Mouse (Mus musculus) myocyte (in vitro differentiated cells): ENCODE measurements at regions not wholly inside any gene's neighbourhood (a gene's known extent, or its start where the extent isn't known, plus 50 kb on each side); places are given as distances from the start of the nearest gene placed in this dataset.

ENCODE experiments used
- POLR2A ChIP-seq: IDR thresholded peaks from one replicate; pipeline ENCODE4 v1.6.1; 2011; ENCODE audit warnings: low read depth, mild to moderate bottlenecking, control low read depth, moderate library complexity; ENCODE audit not compliant: insufficient read length
- REST ChIP-seq: IDR thresholded peaks from one replicate; pipeline ENCODE4 v1.6.1; 2011; ENCODE audit warnings: mild to moderate bottlenecking, control low read depth, moderate library complexity; ENCODE audit not compliant: insufficient read depth, insufficient read length

DNA sequence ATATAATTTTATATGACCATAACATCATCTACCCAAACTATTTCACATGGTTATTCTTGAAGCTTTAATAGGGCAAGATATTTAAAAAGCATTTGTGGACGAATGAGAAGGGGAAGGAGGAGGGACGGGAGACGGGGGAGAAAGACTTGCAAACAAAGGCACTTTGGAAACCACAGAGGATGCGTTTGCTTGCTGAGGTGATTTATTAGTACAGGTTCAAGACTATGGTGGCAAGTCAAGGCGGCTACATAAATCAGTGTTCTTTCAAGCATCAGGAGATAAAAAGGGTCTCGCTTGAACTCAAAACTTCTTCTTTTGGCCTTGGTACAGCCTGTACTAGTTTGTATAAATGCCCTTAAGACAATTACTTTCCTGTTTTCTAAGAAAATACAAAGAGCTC, 183.8 kb upstream of the Nr4a3 start:
- no peak for TF ChIP-seq POLR2A
- no peak for TF ChIP-seq REST
